Mouse (Mus musculus) gastrocnemius, postnatal 36 days (tissue): ENCODE data around the gene Spsb2. TPM values are rescaled to one million over a fixed set of nuclear protein-coding genes. Genes with fewer than 3 reads are reported as not detected.

Experiments
- DNase-seq, 2 experiments: peaks; one replicate each; pipeline ENCODE4 v3.0.0; 2022
- intact Hi-C: fragments of 180-260 bp; cut with DNase I; formaldehyde crosslinking; loops from one replicate; pipeline ENCODE4 v1.15.1; 2025
- long read RNA-seq, 2 experiments: library from polyadenylated mRNA; stranded (forward); transcript quantifications; one replicate each; pipeline ENCODE4 v2.0.0; 2021
- total RNA-seq, 2 experiments: library from RNA; stranded (reverse); gene quantifications; 2 replicates each; pipeline ENCODE4 v1.2.3; 2021

Gene Spsb2
- 1 to 10 TPM; 2.3 to 2.5 TPM for total RNA-seq
- long read RNA-seq, experiment 1, partial matches to known transcripts = 0 of 2 reads
- long read RNA-seq, experiment 1, other reads (novel, unspliced or antisense) = 0 of 2 reads
- long read RNA-seq, experiment 2, partial matches to known transcripts = 0 of 2 reads
- long read RNA-seq, experiment 2, other reads (novel, unspliced or antisense) = 1 of 2 reads

- intact Hi-C loops = no loop called here
Measured at GRCm38 (mm10) chr6:124808358-124809012, at the start of gene Spsb2. Gene Spsb2, plus strand, starts transcription at chr6:124808661.

GRCm38 (mm10) chr6:124758849-124759232 lies 49.6 kb upstream of the Spsb2 start:
- no peak for DNase-seq
- intact Hi-C loops = loop anchor here (2.0 to 5.0 kb wide), 4 partner anchors 47 to 187 kb away; partner anchors contain the start of genes C1rb, Emg1, Lpcat3 and Phb2

More at GRCm38 (mm10) chr6:124808358-124809012, at the start of gene Spsb2:
- peak; percentile 70 to 77 for DNase-seq

DNA sequence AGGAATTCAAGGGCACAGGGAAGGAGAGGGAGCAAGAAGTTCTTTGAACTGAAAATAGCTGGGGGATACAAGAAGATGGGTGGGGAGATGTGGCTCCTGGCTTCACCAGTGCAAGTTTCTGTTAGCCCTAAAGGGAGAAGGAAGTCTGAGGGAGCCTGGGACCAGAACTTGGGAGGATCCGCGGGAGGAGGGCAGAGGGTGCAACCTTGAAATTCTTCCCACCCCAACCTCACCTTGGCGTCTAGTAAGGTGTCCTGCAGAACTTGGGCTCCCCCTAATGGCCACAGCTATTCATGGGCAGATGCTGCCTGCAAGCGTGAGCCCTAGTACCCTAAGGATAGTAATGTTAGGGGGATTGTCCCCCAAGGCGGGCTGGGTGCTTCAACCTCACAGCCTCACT lies 49.2 kb upstream of the Spsb2 start:
- peak; percentile 72 to 80 for DNase-seq
- intact Hi-C loops = loop anchor here (2.0 to 5.0 kb wide), 4 partner anchors 47 to 187 kb away; partner anchors contain the start of genes C1rb, Emg1, Lpcat3 and Phb2

GRCm38 (mm10) chr6:124765951-124766350 lies 42.5 kb upstream of the Spsb2 start:
- intact Hi-C loops = loop anchor here (10.0 kb wide), 1 partner anchor 261 kb away; no protein-coding TSS in a partner anchor
- DNase-seq = no peak

- no peak for DNase-seq
- intact Hi-C loops = loop anchor here (10.0 kb wide), 1 partner anchor 263 kb away; no protein-coding TSS in a partner anchor
Measured at GRCm38 (mm10) chr6:124767536-124767919, 40.9 kb upstream of the Spsb2 start.

GRCm38 (mm10) chr6:124767920-124768703 lies 40.3 kb upstream of the Spsb2 start:
- DNase-seq = no peak
- intact Hi-C loops = loop anchor here (10.0 kb wide), 1 partner anchor 263 kb away; no protein-coding TSS in a partner anchor

DNA sequence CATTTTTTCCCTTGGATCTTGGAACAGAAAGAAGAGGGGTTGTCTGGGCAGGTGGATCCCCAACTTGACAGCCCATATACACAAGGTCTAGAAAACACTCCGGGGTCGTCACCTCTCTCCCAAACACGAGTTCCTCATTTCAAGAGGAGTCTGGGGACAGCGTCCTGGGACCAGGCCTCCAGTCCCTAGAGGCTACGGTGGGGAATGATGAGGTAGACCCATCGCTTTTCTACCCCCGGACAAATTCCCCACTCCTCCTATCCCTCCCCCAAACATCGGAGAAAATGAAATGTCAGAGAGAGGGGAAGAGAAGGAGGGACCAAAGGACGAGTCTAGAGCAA lies 39.8 kb upstream of the Spsb2 start:
- DNase-seq = no peak
- intact Hi-C loops = loop anchor here (10.0 kb wide), 1 partner anchor 264 kb away; no protein-coding TSS in a partner anchor

DNA sequence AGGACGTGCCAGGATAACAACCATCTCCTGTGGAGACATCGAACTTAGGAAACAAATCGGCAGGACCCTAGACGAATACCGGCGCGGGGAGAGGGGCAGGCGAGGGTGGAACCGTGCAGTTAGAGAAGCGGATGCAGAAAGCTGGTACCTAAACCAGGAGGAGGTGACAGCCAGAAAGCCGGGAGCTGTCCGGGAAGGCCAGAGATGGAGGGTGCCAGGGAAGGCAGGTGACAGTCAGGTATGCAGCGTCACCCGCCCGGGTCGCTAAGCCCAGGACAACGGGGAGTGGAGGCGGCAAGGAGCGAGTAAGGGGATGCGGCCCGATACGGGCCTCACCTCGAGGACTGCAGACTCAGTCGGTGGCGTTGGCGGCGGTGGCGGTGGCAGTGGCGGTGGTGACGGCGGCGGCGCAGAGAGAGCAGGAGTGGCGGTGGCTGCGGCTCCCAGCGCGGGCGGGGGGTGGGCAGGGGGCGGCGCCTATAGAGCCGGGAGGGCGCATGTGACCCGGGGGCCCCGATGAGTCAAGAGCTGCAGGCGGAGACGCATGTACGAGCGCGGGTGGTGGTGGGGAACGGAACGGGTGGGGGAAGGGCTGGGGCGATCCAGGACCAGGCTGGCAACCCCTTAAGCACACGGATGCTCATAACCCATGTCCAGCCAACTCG lies 39.2 kb upstream of the Spsb2 start, which contains the start of gene Eno2:
Eno2 (minus strand) TSS at position 573 of the 665 bp plus-strand sequence.
- no peak for DNase-seq
- intact Hi-C loops = loop anchor here (10.0 kb wide), 1 partner anchor 264 kb away; no protein-coding TSS in a partner anchor

DNA sequence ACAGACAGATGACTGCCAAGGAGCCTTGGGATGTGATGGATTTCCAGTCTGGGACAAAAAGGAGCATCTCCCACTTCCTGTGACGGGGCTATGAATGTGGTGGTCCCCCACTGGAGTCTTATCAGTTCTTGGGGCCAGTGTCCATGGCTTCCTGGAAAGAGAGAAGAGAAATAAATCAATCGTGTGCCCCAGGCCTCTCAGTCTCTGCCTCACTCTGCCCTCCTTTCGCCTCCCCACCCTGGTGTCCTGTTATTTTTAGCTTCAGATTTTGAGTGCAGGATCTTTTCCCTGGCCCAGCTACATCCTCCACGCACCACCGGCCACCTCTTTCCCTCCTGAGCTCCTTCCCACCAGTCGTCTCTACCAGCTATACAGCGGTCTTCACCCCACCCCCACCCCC lies 38.4 kb upstream of the Spsb2 start:
- DNase-seq = no peak
- intact Hi-C loops = no loop called here

DNA sequence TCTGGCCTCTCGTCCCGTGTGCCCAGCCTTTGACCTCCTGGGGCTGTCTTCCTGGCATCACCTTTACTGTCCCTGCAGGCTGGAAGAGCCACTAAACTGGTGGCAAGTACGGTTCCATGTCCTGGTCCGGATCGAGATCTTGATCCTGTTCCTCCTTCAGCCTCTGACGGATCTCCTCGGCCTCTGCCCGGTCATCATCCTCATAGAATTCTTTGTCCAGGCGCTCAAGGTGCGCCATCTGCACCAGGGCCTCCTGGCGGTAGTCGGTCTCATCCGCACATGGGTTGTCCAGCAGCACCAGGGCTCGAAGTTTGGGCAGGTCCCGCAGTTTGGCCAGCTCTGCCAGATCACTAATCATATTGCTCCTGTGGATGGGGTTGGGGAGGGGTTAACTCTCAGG lies 38.0 kb upstream of the Spsb2 start:
- no peak for DNase-seq
- intact Hi-C loops = no loop called here

DNA sequence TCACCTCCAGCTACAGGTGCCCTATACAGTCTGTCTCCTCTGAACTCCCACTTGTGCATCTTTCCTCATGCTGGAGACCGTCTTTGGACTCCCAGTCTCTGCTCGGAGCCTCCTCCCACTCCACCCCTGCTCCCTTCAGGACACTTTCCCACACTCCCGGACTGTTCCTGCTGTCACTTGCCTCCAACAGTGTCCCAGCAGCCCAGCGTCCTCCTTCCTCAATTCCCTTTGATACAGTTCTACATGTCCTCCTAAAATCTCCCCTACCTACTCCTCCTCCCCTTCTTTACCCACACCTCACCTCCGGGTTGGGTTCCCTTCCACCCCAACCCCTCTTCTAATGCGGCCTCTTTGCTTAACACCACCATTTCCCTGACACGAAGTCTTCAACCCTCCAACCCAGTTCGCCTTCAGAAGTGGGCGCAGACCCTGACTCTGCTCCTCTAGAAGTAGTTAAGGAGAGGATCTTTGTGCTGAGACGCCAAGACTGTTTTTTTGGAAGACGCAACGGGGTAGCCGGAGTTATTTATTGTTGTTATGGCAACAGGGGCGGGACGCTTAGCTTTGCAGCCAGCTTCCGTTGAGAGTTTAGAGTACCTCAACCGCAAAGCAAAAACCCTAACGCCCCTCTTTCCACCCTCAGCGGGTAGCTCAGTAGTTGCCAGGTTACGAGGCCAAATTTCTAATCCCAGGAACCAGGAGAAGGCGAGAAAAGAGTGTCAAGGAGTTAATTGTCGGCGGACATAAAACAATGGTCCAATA lies 29.1 kb upstream of the Spsb2 start, which contains the start of gene Lrrc23:
Lrrc23 (minus strand) TSS at position 506 of the 762 bp plus-strand sequence.
- no peak for DNase-seq

GRCm38 (mm10) chr6:124779984-124780416 lies 28.5 kb upstream of the Spsb2 start:
- no peak for DNase-seq
- intact Hi-C loops = no loop called here

More for the DNA sequence above, 29.1 kb upstream of the Spsb2 start, which contains the start of gene Lrrc23:
- intact Hi-C loops = no loop called here

DNA sequence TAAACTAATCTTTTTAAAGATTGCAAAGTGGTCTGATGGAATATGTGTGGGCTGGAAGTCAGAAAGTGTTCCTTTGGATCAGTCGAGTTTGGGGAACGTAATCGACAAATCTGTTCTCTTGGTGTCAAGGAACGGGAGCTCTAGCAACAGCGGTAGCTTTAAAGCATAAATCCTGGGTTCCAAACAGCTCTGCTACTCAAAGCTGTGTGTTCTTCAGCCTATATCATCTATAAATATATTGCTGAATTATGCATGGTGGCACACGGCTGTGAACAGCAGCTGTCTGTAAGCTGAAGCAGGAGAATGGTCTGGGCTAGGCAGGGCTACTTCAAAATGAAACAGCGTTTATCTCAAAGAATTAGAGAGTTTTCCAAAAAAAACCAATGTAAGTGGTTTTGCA lies 27.5 kb upstream of the Spsb2 start:
- intact Hi-C loops = no loop called here
- DNase-seq = no peak

- DNase-seq = no peak
Measured at GRCm38 (mm10) chr6:124782436-124782835, 26.0 kb upstream of the Spsb2 start.

DNA sequence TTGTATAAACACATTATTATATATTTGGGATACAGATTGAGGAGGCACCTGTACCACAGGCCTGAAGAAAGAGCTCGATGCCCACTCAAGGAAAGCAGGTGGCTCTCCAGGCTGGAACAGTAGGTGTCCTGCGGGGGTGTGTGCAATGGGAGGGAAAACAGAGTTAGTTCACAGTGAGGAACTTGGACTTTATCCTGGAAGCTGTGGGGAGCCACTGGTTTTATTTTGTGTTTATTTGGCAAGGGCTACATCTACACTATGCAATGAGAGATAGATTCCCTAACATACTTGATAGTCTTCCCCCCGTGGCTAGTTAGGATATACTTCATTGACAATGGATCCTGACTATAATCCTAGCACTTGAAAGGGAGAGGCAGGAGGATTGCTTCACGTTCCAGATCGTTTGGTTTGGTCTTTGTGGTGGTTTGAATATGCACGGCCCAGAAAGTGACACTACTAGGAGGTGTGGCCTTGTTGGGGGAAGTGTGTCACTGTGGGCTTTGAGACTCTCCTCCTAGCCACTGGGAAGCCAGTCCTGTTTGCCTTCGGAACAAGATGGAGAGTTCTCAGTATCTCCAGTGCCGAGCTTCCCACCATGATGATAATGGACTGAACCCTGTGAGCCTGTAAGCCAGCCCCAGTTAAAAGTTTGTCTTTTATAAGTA lies 21.6 kb upstream of the Spsb2 start:
- intact Hi-C loops = no loop called here
- no peak for DNase-seq

More at GRCm38 (mm10) chr6:124782436-124782835, 26.0 kb upstream of the Spsb2 start:
- intact Hi-C loops = no loop called here

GRCm38 (mm10) chr6:124787722-124788121 lies 20.7 kb upstream of the Spsb2 start:
- intact Hi-C loops = no loop called here
- DNase-seq = no peak

GRCm38 (mm10) chr6:124789519-124789918 lies 18.9 kb upstream of the Spsb2 start:
- intact Hi-C loops = no loop called here
- DNase-seq = no peak

GRCm38 (mm10) chr6:124790121-124790520 lies 18.3 kb upstream of the Spsb2 start:
- DNase-seq = no peak
- intact Hi-C loops = no loop called here

- intact Hi-C loops = no loop called here
Measured at GRCm38 (mm10) chr6:124791911-124792310, 16.6 kb upstream of the Spsb2 start.

More at GRCm38 (mm10) chr6:124791911-124792310, 16.6 kb upstream of the Spsb2 start:
- DNase-seq = no peak
